Mouse (Mus musculus) kidney, embryonic 15.5 days (tissue): ENCODE measurements around the gene Lbh. TPM values are rescaled to one million over a fixed set of nuclear protein-coding genes. Genes with fewer than 3 reads are reported as not detected.

Experiments used
- polyA plus RNA-seq: library from polyadenylated mRNA; unstranded; fragments of >200 nt; fragmentation: Nextera tagmentation; extraction: Ambion mirVana; gene quantifications from 2 replicates; pipeline ENCODE4 v1.2.1, GENCODE M21; 2015

Gene Lbh
- polyA plus RNA-seq, 1 experiment from 2014 or later: 7.1 TPM

Other genes with a start within 250 kb of the Lbh start
- gene Ypel5, start 81.9 kb upstream of the Lbh start, polyA plus RNA-seq: 43.1 and 43.3 TPM in 2 replicates
- gene Lclat1, start 189.7 kb downstream of the Lbh start, polyA plus RNA-seq: 17.0 and 17.3 TPM in 2 replicates